Mouse (Mus musculus): ENCODE results near the gene Iqce. TPM values are rescaled to one million over a fixed set of nuclear protein-coding genes. Genes with fewer than 3 reads are reported as not detected.
A peak's percentile ranks its signal among the peaks of the same experiment; 100 is the strongest.

Gene Iqce
- polyA plus RNA-seq (2012; ENCODE audit: insufficient read depth, insufficient read length, missing spikeins): 2.4 and 3.1 TPM in 2 replicates

GRCm38 (mm10) chr5:140702103-140702513 lies at the start of gene Iqce:
Gene Iqce, minus strand, starts transcription at chr5:140702378.
- Histone ChIP-seq H3K4me1 (ENCODE audit: control insufficient read depth, insufficient read depth, insufficient read length, low read length) (peaks cover 7% of the 10 kb centered on the region), H3K27ac (replicated peaks; ENCODE audit: low read depth, low read length) (no peak within 1 kb of the TSS), H3K4me3 (ENCODE audit: insufficient read depth, low read depth, low read length) (peak within 1 kb of the TSS; percentile 87)

- Histone ChIP-seq H3K27ac (replicated peaks; ENCODE audit: low read depth, low read length) (no peak overlapping the region), H3K4me3 (ENCODE audit: insufficient read depth, low read depth, low read length) (no peak overlapping the region), H3K4me1 (ENCODE audit: control insufficient read depth, insufficient read depth, insufficient read length, low read length) (peaks cover 9% of the 10 kb centered on the region)
Observed at GRCm38 (mm10) chr5:140750925-140751324, 48.7 kb upstream of the Iqce start.

GRCm38 (mm10) chr5:140749062-140749875 lies 47.1 kb upstream of the Iqce start:
- peak overlapping the region; percentile 61; the same call in 1 of the 2 replicates for H3K27ac ChIP-seq (replicated peaks; ENCODE audit: low read depth, low read length)
- H3K4me1 ChIP-seq (ENCODE audit: control insufficient read depth, insufficient read depth, insufficient read length, low read length): peaks cover 9% of the 10 kb centered on the region
- H3K4me3 ChIP-seq (ENCODE audit: insufficient read depth, low read depth, low read length): peak overlapping the region; percentile 54

- Histone ChIP-seq H3K27ac (replicated peaks; ENCODE audit: low read depth, low read length) (no peak overlapping the region), H3K4me3 (ENCODE audit: insufficient read depth, low read depth, low read length) (no peak overlapping the region)
Observed at GRCm38 (mm10) chr5:140748425-140748824, 46.2 kb upstream of the Iqce start.

GRCm38 (mm10) chr5:140743706-140744131 lies 41.5 kb upstream of the Iqce start:
- Histone ChIP-seq H3K27ac (replicated peaks; ENCODE audit: low read depth, low read length) (no peak overlapping the region), H3K4me1 (ENCODE audit: control insufficient read depth, insufficient read depth, insufficient read length, low read length) (peaks cover 7% of the 10 kb centered on the region), H3K4me3 (ENCODE audit: insufficient read depth, low read depth, low read length) (no peak overlapping the region)

More at GRCm38 (mm10) chr5:140748425-140748824, 46.2 kb upstream of the Iqce start:
- H3K4me1 ChIP-seq (ENCODE audit: control insufficient read depth, insufficient read depth, insufficient read length, low read length): peaks cover 11% of the 10 kb centered on the region

- Histone ChIP-seq H3K4me3 (ENCODE audit: insufficient read depth, low read depth, low read length) (no peak overlapping the region), H3K4me1 (ENCODE audit: control insufficient read depth, insufficient read depth, insufficient read length, low read length) (0 out of 2 replicates have a peak, but pooled peaks cover 5% of the 10 kb centered on the region), H3K27ac (replicated peaks; ENCODE audit: low read depth, low read length) (no peak overlapping the region)
Observed at GRCm38 (mm10) chr5:140741877-140742276, 39.7 kb upstream of the Iqce start.

- H3K4me3 ChIP-seq (ENCODE audit: insufficient read depth, low read depth, low read length): 0 out of 2 replicates have a peak overlapping the region, but pooled peaks have one; percentile 31
- 0 out of 2 replicates have a peak, but pooled peaks cover 5% of the 10 kb centered on the region for H3K4me1 ChIP-seq (ENCODE audit: control insufficient read depth, insufficient read depth, insufficient read length, low read length)
- no peak overlapping the region for H3K27ac ChIP-seq (replicated peaks; ENCODE audit: low read depth, low read length)
Observed at GRCm38 (mm10) chr5:140741040-140741439, 38.9 kb upstream of the Iqce start.

GRCm38 (mm10) chr5:140739813-140740212 lies 37.6 kb upstream of the Iqce start:
- Histone ChIP-seq H3K4me3 (ENCODE audit: insufficient read depth, low read depth, low read length) (no peak overlapping the region), H3K4me1 (ENCODE audit: control insufficient read depth, insufficient read depth, insufficient read length, low read length) (0 out of 2 replicates have a peak, but pooled peaks cover 5% of the 10 kb centered on the region), H3K27ac (replicated peaks; ENCODE audit: low read depth, low read length) (no peak overlapping the region)

- no peak overlapping the region for H3K27ac ChIP-seq (replicated peaks; ENCODE audit: low read depth, low read length)
- H3K4me3 ChIP-seq (ENCODE audit: insufficient read depth, low read depth, low read length): no peak overlapping the region
- peaks cover 8% of the 10 kb centered on the region; the same call in 1 of the 2 replicates for H3K4me1 ChIP-seq (ENCODE audit: control insufficient read depth, insufficient read depth, insufficient read length, low read length)
Observed at GRCm38 (mm10) chr5:140736166-140736565, 34.0 kb upstream of the Iqce start.

GRCm38 (mm10) chr5:140735297-140735696 lies 33.1 kb upstream of the Iqce start:
- Histone ChIP-seq H3K4me1 (ENCODE audit: control insufficient read depth, insufficient read depth, insufficient read length, low read length) (peaks cover 5% of the 10 kb centered on the region; the same call in 1 of the 2 replicates), H3K4me3 (ENCODE audit: insufficient read depth, low read depth, low read length) (peak overlapping the region; percentile 36)

GRCm38 (mm10) chr5:140733336-140733735 lies 31.2 kb upstream of the Iqce start:
- Histone ChIP-seq H3K4me3 (ENCODE audit: insufficient read depth, low read depth, low read length) (no peak overlapping the region), H3K4me1 (ENCODE audit: control insufficient read depth, insufficient read depth, insufficient read length, low read length) (peaks cover 5% of the 10 kb centered on the region; the same call in 1 of the 2 replicates), H3K27ac (replicated peaks; ENCODE audit: low read depth, low read length) (peak overlapping the region; percentile 57)

More at GRCm38 (mm10) chr5:140735297-140735696, 33.1 kb upstream of the Iqce start:
- H3K27ac ChIP-seq (replicated peaks; ENCODE audit: low read depth, low read length): no peak overlapping the region

GRCm38 (mm10) chr5:140732195-140732594 lies 30.0 kb upstream of the Iqce start:
- Histone ChIP-seq H3K27ac (replicated peaks; ENCODE audit: low read depth, low read length) (no peak overlapping the region), H3K4me3 (ENCODE audit: insufficient read depth, low read depth, low read length) (no peak overlapping the region), H3K4me1 (ENCODE audit: control insufficient read depth, insufficient read depth, insufficient read length, low read length) (peaks cover 5% of the 10 kb centered on the region; the same call in 1 of the 2 replicates)

- H3K4me1 ChIP-seq (ENCODE audit: control insufficient read depth, insufficient read depth, insufficient read length, low read length): peaks cover 5% of the 10 kb centered on the region; the same call in 1 of the 2 replicates
- H3K4me3 ChIP-seq (ENCODE audit: insufficient read depth, low read depth, low read length): no peak overlapping the region
- no peak overlapping the region for H3K27ac ChIP-seq (replicated peaks; ENCODE audit: low read depth, low read length)
Observed at GRCm38 (mm10) chr5:140731040-140731797, 29.0 kb upstream of the Iqce start.

GRCm38 (mm10) chr5:140726946-140727740 lies 25.0 kb upstream of the Iqce start:
- Histone ChIP-seq H3K27ac (replicated peaks; ENCODE audit: low read depth, low read length) (no peak overlapping the region), H3K4me1 (ENCODE audit: control insufficient read depth, insufficient read depth, insufficient read length, low read length) (no peaks in the 10 kb centered on the region), H3K4me3 (ENCODE audit: insufficient read depth, low read depth, low read length) (no peak overlapping the region)
